In the genomic region with DNA sequence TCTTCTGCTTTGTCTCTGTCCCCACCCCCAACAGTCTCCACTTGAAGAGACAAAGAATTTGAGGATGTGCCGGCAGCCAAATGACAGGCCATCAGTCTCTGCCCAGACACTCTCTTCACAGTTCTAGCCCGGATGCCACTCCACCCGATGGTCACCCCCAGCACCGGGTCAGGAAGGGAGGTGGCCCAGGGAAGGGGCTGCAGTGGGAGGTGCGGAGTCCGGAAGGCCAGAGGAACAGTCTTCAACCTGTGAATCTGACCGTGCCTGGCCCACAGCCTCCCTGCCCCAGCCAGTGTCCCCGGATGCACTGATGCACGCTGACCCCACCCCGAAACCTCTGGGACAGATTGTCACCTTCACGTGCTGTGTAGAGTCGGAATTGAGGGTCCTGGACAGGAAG, we compare ENCODE assay signal across 16 mouse cellular contexts. TPM values are rescaled to one million over a fixed set of nuclear protein-coding genes. Genes with fewer than 3 reads are reported as not detected.
DNase-seq lines count a peak whose midpoint lies in the region; ATAC-seq and TF ChIP-seq lines count a peak whose summit lies in the region.
"Had no signal": no experiment of that assay in that cellular context is flagged by ENCODE, and none has a peak within 500 bp of the region (broad histone marks: within the 10 kb centered on the region; RNA-seq: fewer than 3 reads in every experiment).

No protein-coding gene starts in this region.

- no peak overlapping the region for H3K4me2 ChIP-seq in intestine, embryonic 16.5 days (ENCODE audit: low read depth, low read length)
- no peak overlapping the region for H3K4me2 ChIP-seq in intestine, postnatal 0 days (replicated peaks; ENCODE audit: low read depth)
- H3K4me2 ChIP-seq: embryonic facial prominence, embryonic 12.5 days had no signal

- no peaks in the 10 kb centered on the region for H3K36me3 ChIP-seq in intestine, embryonic 16.5 days (ENCODE audit: control insufficient read depth, insufficient read depth, low read length)
- H3K36me3 ChIP-seq in intestine, postnatal 0 days (ENCODE audit: control insufficient read depth, insufficient read depth): no peaks in the 10 kb centered on the region
- H3K36me3 ChIP-seq: embryonic facial prominence, embryonic 12.5 days had no signal

- TF ChIP-seq CTCF in intestine, postnatal 0 days (IDR thresholded peaks at IDR 0.05; ENCODE audit: low read depth): no peak

- ATAC-seq in intestine, embryonic 16.5 days: 0 out of 2 replicates have a peak, but pooled peaks have one; percentile 53
- ATAC-seq in intestine, postnatal 0 days: no peak
- ATAC-seq: CD4-positive, CD25-positive, alpha-beta regulatory T cell, adult 4 months had no signal

- H3K27me3 ChIP-seq in intestine, embryonic 16.5 days (replicated peaks; ENCODE audit: control insufficient read depth, insufficient read depth, low read length): peaks cover 31% of the 10 kb centered on the region
- peaks cover 16% of the 10 kb centered on the region; the same call in 1 of the 2 replicates for H3K27me3 ChIP-seq in intestine, postnatal 0 days (replicated peaks; ENCODE audit: control insufficient read depth, insufficient read depth, low read length)

- 49% methylated on average over 12 of the region's 12 CpGs for WGBS in intestine, embryonic 16.5 days
- WGBS in intestine, postnatal 0 days: 60% methylated on average over 12 of the region's 12 CpGs

- no peak overlapping the region for H3K9ac ChIP-seq in intestine, embryonic 16.5 days (ENCODE audit: low read depth, low read length)
- no peak overlapping the region for H3K9ac ChIP-seq in intestine, postnatal 0 days (ENCODE audit: low read depth, low read length)
- H3K9ac ChIP-seq: embryonic facial prominence, embryonic 12.5 days had no signal

- H3K9me3 ChIP-seq in intestine, embryonic 16.5 days (ENCODE audit: control insufficient read depth, low read length): no peaks in the 10 kb centered on the region
- H3K9me3 ChIP-seq in intestine, postnatal 0 days (ENCODE audit: control insufficient read depth): no peaks in the 10 kb centered on the region
- H3K9me3 ChIP-seq: embryonic facial prominence, embryonic 12.5 days; megakaryocyte, embryonic 14.5 days had no signal

- no peak overlapping the region for H3K4me3 ChIP-seq in intestine, embryonic 16.5 days (ENCODE audit: low read length)
- H3K4me3 ChIP-seq in intestine, postnatal 0 days (ENCODE audit: low read depth, low read length): no peak overlapping the region
- H3K4me3 ChIP-seq: embryonic facial prominence, embryonic 12.5 days; megakaryocyte, embryonic 14.5 days had no signal

- no peak overlapping the region for H3K27ac ChIP-seq in intestine, embryonic 16.5 days (ENCODE audit: low read length)
- H3K27ac ChIP-seq in intestine, postnatal 0 days (ENCODE audit: low read depth, low read length): no peak overlapping the region
- H3K27ac ChIP-seq: embryonic facial prominence, embryonic 12.5 days had no signal

- DNase-seq in heart, adult 9 months (ENCODE audit: low spot score in 2 of 2): peak; percentile 43 to 68
- peak; percentile 67 for DNase-seq in kidney, postnatal 10 days
- peak; percentile 60 to 82 for DNase-seq in lung, postnatal 4 days
- DNase-seq in layer of hippocampus, adult 18-20 months (ENCODE audit: low spot score in 2 of 2): no peak
- DNase-seq in gastrocnemius, adult 18-20 months (ENCODE audit: low spot score): no peak
- DNase-seq in cerebellum, postnatal 36 days: no peak
- DNase-seq: right cerebral cortex, postnatal 25 days; thymus, postnatal 14 days had no signal

- peaks cover 8% of the 10 kb centered on the region for H3K4me1 ChIP-seq in intestine, embryonic 16.5 days (ENCODE audit: control insufficient read depth, insufficient read depth, low read length)
- H3K4me1 ChIP-seq in intestine, postnatal 0 days (replicated peaks; ENCODE audit: control insufficient read depth, insufficient read depth, low read length): 0 out of 2 replicates have a peak, but pooled peaks cover 3% of the 10 kb centered on the region

RNA-seq across cellular contexts. Expression of gene Ttll11, which starts 33.3 kb away (rescaled TPM):
- 0.10 and 0.18 TPM in 2 replicates for polyA plus RNA-seq in intestine, embryonic 16.5 days (2015; fragmentation: Nextera tagmentation; extraction: Ambion mirVana)
- 0.38 and 0.44 TPM in 2 replicates for polyA plus RNA-seq in intestine, postnatal 0 days (2015; fragmentation: Nextera tagmentation; extraction: Ambion mirVana)
- 10 to 100 TPM; 35.2 to 36.8 TPM for total RNA-seq in layer of hippocampus, adult 18-20 months (2021)
- total RNA-seq in gastrocnemius, adult 18-20 months (2021): 1 to 10 TPM; 1.7 to 2.1 TPM
- polyA plus RNA-seq: CD4-positive, CD25-positive, alpha-beta regulatory T cell, adult 4 months had no signal

RNA-seq across cellular contexts. Expression of gene Ndufa8, which starts 36.2 kb away (rescaled TPM):
- polyA plus RNA-seq in intestine, embryonic 16.5 days (2015; fragmentation: Nextera tagmentation; extraction: Ambion mirVana): 334 and 351 TPM in 2 replicates
- polyA plus RNA-seq in intestine, postnatal 0 days (2015; fragmentation: Nextera tagmentation; extraction: Ambion mirVana): 343 and 361 TPM in 2 replicates
- 100 to 1,000 TPM; 193 to 203 TPM for total RNA-seq in layer of hippocampus, adult 18-20 months (2021)
- total RNA-seq in gastrocnemius, adult 18-20 months (2021): 100 to 1,000 TPM; 309 to 366 TPM

RNA-seq across cellular contexts. Expression of gene Morn5, which starts 36.2 kb away (rescaled TPM):
- 0.26 TPM in 1 of 2 replicates, not detected in the other for polyA plus RNA-seq in intestine, embryonic 16.5 days (2015; fragmentation: Nextera tagmentation; extraction: Ambion mirVana)
- polyA plus RNA-seq in intestine, postnatal 0 days (2015; fragmentation: Nextera tagmentation; extraction: Ambion mirVana): not detected in 2 replicates
- 1 to 10 TPM; 1.8 to 2.5 TPM for total RNA-seq in layer of hippocampus, adult 18-20 months (2021)
- not detected for total RNA-seq in gastrocnemius, adult 18-20 months (2021)
- total RNA-seq: gastrocnemius, adult 8-10 months had no signal
- polyA plus RNA-seq: CD4-positive, CD25-positive, alpha-beta regulatory T cell, adult 4 months; intestine, embryonic 14.5 days; neural tube, embryonic 11.5 days had no signal

Comparison
In these comparisons a context has a peak if more than half of its experiments do, and no peak if none do; other contexts are left out.
1. DNase-seq: peak in heart, adult 9 months (2 of 2), kidney, postnatal 10 days (single experiment) and lung, postnatal 4 days (2 of 2); none in layer of hippocampus, adult 18-20 months (0 of 2), gastrocnemius, adult 18-20 months (single experiment) and cerebellum, postnatal 36 days (0 of 2).
2. RNA of gene Ttll11, which starts 33.3 kb away (total RNA-seq): 35.2 to 36.8 TPM in layer of hippocampus, adult 18-20 months; 1.7 to 2.1 TPM in gastrocnemius, adult 18-20 months; every median in the first group is over 10 times any median in the second.